Mouse (Mus musculus) gastrocnemius, postnatal 36 days (tissue): ENCODE results near the gene Rab44. TPM values are rescaled to one million over a fixed set of nuclear protein-coding genes. Genes with fewer than 3 reads are reported as not detected.

Experiments
- DNase-seq, 2 experiments: peaks; one replicate each; pipeline ENCODE4 v3.0.0; 2022
- intact Hi-C: fragments of 180-260 bp; cut with DNase I; formaldehyde crosslinking; loops from one replicate; pipeline ENCODE4 v1.15.1; 2025
- total RNA-seq, 2 experiments: library from RNA; stranded (reverse); gene quantifications; 2 replicates each; pipeline ENCODE4 v1.2.3; 2021

Rab44 gene
- total RNA-seq, 2 experiments from 2014 or later: 0.44 to 0.59 TPM

DNA sequence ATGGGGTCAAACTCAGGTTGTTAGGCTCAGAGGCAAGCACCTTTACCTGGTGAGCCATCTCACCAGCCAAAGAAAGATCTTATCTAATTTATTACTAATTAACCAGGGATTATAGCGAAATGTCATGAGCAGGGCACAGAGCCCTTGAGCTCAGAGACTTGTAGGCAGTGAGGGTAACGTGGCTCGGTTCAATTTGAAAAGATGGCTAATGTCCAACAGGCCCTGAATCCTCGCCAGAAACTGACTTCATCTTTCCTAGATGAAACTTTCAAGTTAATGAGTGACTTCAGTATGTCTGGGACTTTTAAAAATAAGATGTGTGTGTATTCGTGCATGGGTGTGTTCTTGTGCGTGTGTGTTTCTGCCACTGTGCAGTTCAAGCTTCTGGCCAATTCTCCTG is 8.9 kb downstream of the Rab44 start:
- intact Hi-C loops: no loop called here
- DNase-seq: peak in 1 of 2 experiments; percentile 9

DNA sequence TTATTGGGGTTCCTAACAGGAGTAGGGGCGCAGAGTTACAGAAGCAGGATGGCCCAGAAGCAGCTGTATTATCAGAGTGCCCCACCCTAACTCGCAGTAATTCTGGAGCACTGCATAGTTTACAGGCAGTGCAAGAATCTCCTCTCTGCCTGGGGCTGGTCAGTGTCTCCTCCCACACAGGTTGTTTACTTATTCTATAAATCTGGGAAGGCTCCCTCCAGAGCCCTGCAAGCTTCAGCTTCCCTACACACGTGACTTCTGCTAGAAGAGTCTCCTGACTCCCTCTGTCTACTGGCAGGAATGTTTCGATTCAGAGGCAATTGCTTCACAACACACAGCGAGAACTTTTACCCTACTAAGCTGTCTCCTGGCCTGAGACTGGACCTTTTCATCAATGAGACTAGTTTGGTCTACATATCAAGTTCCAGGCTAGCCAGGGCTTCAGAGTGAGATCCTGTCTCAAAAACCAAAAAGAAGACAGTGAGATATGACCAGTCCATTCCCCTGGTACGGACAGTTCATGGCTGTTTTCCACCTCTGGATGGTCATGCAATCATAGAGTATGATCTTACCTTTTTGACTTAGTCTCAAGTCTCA is 9.7 kb downstream of the Rab44 start:
- intact Hi-C loops: no loop called here
- no peak for DNase-seq

DNA sequence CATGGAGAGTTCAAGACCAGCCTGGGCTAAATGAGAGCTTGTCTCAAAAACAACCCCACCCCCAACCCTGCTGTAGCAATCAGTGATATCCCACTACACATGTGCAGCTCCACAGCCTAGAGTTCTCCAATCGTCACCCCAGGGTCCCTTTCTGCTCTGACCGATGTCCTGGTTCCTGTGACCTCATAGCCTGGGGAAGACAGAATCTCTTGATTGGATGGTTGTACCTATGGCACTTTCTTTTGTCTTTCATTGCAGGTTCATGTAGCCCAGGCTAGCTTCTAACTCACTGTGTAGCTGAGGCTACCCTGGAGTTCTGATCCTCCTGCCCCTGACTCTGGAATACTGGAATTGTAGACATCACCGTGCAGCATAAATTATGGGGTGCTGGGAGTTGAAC is 12.6 kb downstream of the Rab44 start:
- DNase-seq: no peak
- intact Hi-C loops: no loop called here

DNA sequence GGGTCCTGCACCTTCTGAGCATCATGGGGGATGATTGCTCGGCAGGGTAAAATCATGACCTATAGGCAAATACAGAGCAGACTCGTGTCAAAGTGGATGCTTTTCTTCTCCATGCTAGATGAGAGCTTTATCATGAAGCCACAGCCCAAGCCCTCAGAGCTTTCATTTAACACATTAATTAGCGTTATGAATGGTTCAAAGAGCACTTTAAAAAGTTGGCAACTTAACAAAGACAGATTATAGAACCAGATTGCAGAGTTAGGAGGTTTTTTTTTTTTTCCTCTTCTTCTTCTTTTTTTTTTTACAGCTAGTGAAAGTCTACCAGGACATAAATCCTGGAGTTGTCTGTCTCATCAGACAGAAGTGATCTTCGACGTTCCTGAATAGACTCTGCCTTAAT is 15.4 kb downstream of the Rab44 start:
- no peak for DNase-seq
- intact Hi-C loops: no loop called here

DNA sequence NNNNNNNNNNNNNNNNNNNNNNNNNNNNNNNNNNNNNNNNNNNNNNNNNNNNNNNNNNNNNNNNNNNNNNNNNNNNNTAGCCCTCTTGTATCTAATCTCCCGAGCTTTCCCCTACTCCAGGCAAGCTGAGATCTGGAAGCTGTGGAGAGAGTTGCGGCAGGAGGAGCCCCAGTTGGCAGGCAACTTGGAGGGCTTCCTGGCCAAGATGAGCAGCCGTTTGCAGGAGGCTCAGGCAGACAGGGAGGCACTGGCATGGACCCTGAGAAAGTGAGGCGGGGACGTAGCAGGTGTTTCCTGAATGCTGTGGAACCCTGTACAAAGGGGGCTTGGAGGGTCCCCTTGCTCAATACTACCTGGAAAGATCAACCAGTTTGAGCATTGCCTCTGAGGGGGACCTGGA is 21.1 kb downstream of the Rab44 start:
- DNase-seq: no peak
- intact Hi-C loops: no loop called here

DNA sequence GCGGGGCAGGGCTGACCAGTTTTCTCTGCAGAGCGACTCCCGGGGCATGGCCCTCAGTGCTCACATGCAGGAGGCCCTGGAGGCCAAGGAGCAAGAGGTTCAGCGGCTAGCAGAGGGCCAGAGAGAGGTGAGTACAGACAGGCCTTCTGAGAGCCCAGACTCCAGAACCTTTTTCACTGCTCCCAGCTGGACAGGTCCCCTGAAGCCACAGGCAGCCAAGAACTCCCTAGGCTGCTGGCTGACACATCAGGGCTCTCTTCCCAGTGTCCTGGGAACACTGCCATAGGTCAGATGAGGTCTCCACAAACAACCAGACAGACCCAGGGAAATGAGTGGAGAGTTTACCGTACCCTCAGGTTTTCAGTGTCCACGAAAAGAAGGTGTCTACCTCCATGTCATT is 22.3 kb downstream of the Rab44 start:
- DNase-seq: peak; percentile 84 to 87
- intact Hi-C loops: no loop called here

DNA sequence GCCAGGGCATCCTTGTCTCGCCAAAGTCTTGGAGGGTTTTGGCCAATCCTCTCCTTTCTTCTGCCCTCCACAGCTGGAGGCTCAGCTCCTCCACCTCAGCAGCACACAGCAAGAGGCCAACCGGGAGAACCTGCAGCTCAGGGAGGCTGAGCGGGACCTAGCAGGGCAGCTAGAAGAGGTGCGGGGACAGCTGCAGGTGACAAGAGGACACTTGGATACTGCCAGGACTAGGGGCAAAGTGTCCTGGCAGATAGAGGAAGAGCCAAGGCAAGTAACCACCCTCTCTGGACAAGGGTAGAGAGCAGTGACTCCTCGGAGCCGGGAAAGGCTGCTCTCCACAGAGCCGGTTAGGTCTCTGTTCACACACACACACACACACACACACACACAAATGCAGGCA is 24.0 kb downstream of the Rab44 start:
- intact Hi-C loops: no loop called here
- no peak for DNase-seq

DNA sequence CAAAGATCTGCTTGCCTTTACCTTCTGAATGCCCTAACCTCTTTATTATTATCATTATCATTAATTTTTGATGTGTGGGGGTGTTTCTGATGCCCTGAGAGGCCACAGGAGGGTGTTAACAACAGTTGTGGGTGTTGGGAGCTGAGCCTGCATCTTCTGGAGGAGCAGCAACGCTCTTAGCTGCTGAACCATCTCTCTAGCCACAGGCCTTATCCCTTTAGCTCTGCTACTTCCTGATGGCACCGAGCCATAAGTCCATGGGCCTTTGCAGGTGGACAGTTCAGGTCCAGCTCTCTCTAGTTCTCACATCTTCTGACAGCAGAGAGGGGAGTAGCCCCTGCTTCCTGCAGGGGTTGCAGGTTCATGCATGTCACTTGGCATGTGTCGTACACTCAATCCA is 27.6 kb downstream of the Rab44 start:
- intact Hi-C loops: loop anchor here (5.0 kb wide), 1 partner anchor 79 kb away; no protein-coding TSS in a partner anchor

DNA sequence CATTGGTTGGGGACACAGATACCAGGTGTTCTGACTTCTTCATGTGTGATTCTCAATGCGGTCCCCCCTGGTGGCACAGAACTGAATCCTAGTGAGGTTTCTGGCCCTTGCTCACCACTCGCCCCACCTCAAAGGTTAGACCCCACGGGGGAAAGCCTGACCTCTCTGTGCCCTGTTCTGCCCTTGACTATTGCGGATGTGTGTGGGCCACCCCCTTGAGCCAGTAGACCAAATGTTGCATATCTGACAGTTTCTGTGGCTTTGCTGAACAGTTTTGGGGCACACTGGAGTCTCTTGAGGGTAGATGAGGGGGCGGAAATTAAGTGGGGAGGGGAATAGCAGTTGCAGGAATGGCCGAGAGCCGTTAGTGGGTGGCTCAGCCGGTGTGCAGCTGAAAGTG is 29.3 kb downstream of the Rab44 start:
- intact Hi-C loops: loop anchor here (5.0 kb wide), 1 partner anchor 81 kb away; no protein-coding TSS in a partner anchor
- DNase-seq: no peak

More for the DNA sequence above, 27.6 kb downstream of the Rab44 start:
- no peak for DNase-seq

DNA sequence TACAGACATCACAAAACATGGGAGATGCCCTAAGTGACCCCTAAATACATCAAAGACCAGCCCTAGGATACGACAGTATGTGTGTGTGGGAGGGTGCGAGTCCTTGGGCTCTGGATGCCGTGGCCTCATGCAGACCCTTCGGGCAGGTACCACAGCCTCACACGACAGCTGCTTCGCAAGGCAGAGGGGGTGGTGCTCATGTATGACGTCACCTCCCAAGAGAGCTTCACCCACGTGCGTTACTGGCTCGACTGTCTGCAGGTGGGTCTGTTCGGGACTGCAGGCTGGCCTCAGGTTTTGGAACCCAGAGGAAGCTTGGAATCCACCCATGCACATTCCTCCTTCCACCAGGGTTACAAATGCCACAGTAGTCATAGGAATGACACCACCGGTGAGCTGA is 31.2 kb downstream of the Rab44 start:
- intact Hi-C loops: no loop called here

DNA sequence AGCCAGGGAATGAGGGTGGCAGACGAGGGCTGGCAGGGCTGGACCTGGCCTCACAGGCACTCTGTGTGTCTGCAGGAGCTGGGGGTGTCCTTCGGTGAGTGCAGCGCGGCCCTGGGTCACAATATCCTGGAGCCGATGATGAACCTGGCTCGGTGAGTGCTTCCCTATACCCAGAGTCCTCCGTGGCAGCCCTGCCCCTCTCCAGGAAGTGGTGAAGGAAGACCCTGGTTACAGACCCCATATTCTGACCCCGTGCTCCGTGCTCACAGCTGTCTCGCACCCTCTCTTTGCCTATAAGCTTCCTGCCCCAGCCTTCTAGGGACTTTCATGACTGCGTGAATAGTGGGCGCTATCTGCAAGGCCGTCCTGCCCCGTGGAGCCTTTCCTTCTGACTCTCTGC is 33.3 kb downstream of the Rab44 start:
- intact Hi-C loops: no loop called here
- no peak for DNase-seq

More for the DNA sequence above, 31.2 kb downstream of the Rab44 start:
- no peak for DNase-seq

DNA sequence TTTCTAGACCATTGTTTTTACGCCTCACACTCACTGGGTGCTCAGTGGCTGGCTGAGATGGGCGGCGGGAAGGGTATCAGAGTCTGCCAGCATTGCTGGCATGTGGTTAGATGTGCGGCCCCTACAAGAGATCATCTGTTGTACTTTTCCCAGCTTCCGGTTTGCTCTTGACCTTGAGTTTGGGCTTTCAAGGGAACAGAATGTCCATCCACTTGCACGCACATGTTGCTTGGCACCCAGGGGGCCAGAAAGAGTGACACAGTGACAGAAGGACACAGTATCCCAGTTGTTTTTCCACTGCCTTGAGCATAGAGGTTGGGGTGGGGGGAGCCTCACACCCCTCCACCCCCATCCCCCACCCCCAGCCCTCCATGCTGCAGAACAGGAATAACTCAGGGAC is 33.8 kb downstream of the Rab44 start:
- intact Hi-C loops: no loop called here
- DNase-seq: no peak

DNA sequence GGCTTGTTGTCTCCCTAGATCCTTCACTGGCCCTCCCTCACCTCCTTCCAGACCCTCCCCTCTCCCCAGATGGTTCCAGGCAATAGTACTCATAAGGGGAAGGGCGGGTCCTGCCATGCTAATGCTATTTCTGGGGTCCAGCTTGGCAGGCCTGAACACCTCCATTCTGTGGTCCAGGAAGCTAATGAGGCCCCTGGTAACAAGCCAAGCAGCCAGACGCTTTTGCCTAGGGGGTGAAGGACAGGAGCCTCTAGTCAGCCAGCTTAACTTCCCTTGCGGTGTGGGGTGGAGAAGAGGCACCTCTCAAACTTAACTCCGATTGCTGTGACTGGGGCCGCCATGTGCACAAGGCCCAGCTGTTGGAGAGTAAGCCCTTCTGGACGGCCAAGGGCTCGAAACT is 35.8 kb downstream of the Rab44 start:
- no peak for DNase-seq

DNA sequence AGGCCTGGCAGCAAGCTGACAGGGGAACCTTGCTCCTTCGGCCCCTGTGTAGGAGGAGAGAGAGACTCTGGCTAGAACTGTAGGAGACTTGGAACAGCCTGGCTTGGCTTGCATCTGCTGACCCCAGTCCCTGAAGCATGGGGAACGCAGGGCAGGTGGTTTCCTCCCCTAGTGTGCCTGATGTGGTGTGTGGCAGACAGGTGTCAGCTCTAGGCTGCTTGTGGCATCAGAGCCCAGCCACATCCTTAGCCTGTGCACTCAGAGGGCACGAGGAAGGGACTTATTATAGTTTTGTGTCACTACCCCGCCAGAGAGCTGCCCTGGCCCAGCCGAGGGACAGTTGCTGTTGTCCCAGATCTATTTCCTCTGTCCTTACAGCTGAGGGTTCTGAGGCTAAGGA is 38.6 kb downstream of the Rab44 start:
- intact Hi-C loops: no loop called here
- DNase-seq: no peak

More for the DNA sequence above, 35.8 kb downstream of the Rab44 start:
- intact Hi-C loops: no loop called here

DNA sequence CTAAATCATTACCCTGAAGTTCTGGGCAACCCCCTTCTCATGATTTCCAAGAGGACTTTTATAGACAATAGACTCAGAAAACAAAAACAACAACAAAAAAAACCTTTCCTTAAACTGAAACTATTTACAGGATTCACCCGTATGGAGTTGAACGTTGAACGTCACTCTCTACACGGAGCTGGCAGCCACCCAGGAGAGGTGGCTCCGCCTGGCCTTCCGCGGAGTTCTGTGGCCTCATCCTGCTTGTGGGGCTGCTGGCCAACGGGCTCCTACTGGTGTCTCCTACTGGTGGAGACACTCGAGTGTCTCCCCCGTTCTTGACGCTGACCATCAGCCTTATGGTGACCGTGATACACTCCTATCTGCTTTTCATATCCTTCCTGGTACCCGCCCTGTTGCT is 40.3 kb downstream of the Rab44 start:
- intact Hi-C loops: no loop called here
- DNase-seq: no peak

DNA sequence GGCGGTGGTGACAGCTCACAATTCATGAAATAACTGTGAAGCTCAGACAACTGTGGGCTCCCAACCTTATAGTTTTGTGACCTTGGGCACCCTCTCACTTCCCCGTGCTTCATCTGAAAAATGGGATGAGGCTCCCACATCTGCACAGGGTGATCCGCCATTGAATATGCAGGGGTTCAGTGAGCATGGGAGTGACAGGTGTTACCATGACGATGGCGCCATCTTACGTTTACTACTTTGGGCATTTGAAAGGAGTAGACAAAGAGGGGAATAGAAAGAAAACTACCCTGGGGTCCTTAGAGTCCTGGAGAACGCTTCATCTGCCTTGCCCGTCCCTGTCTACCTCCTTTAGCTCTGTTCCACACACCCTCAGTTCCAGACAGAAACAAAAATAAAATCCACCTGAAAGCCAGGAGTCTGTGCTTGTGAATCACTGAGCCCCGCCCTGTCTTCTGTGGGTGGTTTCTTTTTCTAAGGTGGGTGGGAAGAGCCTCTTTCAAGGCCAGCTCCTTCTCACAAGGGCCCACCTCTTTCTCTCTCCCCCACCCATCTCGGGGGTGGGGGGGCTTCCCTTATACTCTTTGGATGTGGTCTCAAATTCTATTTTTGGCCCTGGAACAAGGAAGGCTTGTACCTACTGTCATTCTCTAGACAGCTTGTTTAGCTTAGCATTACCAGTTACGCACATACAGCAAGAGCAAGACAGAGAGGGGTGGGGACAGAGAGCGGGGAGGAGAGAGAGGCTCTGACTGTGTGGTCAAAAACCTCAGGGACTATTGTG is 41.6 kb downstream of the Rab44 start:
- intact Hi-C loops: no loop called here
- DNase-seq: no peak

DNA sequence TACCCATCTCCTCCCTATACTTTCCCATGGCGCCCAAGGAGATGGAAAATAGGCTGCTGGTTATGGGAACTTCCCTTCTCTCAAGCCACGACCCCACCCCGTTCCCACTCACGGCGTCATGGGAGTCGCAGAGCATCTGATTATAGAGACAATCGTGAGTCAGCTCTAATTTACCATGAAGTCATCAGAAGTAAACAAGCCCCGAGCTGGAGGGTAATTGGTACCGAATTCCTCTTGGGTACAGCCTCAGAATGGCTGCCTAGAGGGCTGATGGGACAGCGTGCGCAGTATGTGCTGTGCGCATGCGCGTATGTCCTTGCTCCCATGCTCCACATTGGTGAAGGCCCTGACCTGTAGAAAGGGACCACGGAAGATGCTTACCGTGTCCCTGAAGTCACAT is 42.5 kb downstream of the Rab44 start:
- intact Hi-C loops: no loop called here
- DNase-seq: no peak

DNA sequence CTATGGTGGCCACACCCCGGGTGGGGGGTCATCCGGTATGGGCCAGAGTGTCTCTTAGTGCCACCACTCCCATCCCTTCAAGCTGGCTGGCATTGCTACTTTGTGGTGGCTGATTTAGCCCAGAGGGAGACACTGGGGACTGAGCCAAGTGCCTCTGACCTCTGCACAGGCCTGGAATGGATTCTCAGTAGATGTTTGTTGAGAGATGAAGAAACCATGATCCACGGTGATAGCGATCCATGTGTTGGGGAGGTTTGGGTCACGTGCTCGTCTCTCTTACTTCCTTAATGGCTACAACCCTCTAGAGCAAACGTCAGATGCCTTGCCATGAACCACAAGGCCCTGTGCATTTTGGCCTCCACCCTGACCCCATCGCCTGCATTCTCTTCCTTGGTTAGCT is 42.9 kb downstream of the Rab44 start:
- no peak for DNase-seq
- intact Hi-C loops: no loop called here

DNA sequence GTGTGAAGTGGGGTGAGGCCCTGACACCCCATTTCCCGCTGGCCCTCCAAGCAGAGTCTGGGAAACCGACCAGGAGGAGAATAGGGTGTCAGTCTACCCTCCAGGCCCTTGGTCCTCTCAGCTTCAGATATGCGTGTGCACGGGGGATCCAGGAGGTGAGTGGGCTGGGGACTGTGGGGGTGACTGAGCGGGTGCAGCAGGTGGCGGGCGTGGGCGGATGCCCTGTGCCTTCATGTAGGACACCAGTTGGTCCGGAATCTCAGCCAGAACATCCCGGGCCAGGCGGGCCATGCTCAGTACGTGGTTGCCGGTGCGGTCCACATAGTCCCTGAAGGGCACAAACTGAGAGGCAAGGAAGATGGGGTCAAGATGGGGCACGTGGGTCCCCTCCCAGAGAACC is 45.0 kb downstream of the Rab44 start:
- intact Hi-C loops: no loop called here

DNA sequence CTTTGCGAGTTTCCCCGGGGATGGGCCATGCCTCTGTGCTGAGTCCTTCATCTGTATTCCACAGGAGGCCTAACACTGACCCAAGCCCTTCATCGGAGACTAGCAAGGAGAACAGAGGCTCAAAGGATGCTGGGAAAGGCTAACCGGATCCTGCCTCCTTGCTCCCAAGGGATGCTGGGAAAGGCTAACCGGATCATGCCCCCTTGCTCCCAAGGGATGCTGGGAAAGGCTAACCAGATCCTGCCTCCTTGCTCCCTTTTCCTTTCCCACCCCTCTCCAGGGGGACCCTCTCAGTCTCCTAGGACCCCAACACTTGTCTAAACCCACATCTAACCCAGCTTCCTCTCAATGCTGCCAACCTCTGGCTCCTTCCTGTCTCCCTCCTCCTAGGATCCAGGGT is 45.4 kb downstream of the Rab44 start:
- intact Hi-C loops: no loop called here
- no peak for DNase-seq

More for the DNA sequence above, 45.0 kb downstream of the Rab44 start:
- DNase-seq: no peak

DNA sequence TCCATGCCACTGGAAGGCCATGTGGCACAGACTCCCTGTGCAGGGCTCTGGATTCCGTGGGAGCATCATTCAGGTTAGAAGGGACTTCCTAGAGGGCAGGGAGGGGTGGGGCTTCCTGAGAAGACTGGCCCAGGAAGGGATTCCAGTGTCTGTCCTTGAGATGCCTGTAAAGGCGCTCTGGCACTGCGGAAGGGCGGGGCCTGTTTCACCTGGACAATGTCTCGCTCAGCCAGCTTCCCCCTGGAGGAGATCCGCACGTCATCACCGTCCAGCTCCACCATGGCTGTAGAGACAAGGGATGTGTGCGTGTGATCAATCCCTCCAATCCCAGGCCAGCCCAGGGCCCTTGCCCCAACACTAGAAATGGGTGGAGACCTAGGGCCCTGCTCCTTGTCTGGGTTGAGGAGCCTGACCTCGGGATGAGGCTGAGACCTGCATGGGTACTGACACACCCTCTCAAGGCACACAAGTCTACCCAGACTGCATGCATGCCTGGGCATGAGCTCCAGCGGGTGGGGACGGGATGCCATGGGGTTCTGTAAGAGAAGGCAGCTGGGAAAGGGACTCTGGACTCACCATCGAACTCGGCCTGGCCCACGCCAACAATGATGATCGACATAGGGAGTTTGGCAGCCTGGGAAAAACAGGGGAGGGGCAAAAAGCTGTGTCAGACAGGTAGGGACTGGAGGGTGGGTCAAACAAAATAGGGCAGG is 46.0 kb downstream of the Rab44 start:
- no peak for DNase-seq
- intact Hi-C loops: no loop called here

DNA sequence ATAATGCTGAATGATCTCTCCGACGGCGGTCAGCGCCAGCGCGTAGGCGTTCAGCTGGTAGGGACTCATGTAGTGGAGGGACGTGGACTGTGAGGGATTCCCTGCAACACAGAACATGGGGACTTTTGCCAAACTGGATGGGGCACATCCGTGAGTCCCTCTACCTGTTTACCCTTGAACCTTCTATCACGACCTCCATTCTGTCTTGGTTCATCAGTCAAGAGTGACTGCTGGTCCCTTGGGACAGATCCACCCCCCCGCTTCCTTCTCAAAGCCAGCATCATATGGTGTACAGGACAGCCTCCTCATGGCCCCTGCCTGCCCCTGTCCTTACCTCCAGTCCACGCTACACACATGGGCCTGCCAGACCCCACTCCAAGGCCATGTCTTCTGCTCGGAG is 48.4 kb downstream of the Rab44 start:
- DNase-seq: no peak
- intact Hi-C loops: no loop called here
